Mouse (Mus musculus) lung, postnatal 10 days (tissue): ENCODE results near the gene Ankdd1a.

Experiments
- DNase-seq: peaks from one replicate; pipeline ENCODE4 v3.0.0; 2021

The Ankdd1a gene

DNA sequence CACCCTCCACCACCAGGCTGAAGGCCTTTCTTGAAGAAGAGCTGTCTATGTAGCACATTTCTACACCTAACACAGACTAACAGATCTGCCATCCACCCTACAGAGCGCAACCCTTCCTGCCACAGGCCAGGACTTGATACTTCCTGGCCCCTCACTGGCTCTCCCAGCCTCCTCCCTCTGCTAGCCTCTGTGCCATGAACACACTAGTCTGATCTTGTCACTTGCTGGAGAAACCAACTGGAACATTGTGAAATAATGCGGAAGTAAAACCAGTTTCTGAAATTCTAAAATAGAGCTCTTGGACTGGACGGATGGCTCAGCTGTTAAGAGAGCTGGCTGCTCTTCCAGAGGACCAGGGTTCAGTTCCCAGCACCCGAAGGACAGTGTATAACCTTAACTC is 27.1 kb downstream of the Ankdd1a start:
- DNase-seq = no peak

DNA sequence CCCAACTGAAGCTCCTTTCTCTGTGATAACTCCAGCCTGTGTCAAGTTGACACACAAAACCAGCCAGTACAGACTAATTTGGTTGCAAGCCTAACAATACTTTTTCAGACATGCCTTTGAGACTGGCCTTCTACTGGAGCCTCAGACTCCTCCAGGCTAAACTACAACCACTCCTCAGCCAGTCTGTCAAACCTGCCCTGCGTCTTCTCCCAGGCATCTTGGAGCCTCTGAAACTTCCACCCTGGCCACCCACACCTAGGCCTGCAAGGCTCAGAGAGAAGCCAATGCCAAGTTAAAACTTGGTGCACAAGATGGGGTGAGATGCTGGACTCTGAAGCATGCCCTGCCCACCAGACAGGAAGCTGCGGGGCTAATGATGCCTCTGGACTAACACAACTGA is 27.6 kb downstream of the Ankdd1a start:
- DNase-seq = no peak

DNA sequence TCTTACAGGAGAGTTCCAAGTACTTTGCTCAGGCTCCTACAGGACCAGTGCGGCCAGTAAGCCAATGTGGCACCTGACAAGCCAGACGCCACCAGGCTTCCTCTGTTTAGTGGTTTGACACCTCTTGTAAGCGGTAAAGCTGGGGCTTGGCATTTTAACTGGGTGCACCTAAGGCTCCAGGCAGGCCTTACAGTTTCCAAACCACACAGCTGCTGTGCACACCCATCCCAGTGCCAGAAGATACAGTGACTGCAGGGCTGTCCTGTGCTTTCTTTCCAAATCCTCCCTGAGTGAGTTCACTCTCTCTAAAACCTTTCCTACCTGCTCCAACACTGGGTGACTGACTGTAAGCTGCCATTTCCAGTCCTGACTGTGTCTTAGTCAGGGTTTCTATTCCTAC is 28.5 kb downstream of the Ankdd1a start:
- no peak for DNase-seq

DNA sequence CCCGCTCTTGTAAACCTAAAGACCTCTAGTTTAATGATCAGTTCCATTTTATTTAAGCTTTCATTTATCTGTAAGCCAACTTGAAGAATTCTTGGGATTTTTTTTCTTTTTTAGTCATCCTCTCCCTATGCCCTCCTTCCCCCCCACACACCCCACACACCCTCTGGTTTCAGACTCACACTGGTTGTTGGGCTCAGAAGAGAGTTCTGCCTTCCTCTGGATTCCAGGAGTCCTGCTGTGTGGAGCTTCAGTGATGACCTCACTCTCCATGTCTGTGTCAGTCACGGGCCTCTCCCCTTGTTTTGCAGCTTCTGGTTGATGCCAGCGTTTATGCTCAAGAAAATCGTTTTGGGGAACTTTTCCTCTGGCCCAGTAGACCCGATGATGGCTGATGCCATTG is 39.9 kb downstream of the Ankdd1a start:
- DNase-seq = no peak

DNA sequence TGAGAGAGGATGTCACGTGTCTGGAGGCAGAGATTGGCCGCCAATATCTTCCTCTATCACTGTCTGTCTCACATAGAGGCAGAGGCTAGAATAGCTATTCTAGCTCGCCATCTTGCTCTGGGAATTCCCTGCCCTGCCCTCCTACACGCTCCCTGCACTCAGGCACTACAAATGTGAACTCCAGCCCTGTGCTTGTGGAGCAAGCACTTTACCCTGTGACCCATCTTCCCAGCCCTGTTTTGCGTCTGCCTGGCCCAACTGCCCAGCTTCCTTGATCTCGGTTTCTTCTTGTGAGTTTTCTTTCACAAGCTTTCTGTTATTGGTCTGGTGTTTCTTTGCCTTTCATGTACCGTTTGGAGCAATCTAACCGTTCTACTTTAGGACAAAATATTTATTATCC is 40.8 kb downstream of the Ankdd1a start:
- DNase-seq = no peak

DNA sequence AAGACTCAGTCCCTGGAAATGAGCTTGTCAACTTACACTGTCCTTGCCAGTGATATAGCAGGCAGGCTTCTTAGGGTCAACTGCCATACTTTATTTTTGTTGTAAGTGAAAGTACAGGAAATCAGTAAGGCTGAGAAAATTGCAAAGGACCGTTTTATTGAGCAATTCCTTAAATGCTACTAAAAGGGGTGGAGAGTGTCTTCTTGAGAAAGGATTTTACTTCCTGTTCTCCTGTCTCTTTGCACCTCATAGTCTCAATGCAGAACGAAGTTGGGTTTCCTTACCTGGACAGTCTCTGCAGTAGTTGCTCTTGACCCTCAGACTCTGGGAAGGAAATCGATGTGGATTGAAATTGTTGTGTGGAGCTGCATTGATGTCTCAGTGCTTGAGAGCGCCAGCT is 47.2 kb downstream of the Ankdd1a start:
- DNase-seq = no peak

DNA sequence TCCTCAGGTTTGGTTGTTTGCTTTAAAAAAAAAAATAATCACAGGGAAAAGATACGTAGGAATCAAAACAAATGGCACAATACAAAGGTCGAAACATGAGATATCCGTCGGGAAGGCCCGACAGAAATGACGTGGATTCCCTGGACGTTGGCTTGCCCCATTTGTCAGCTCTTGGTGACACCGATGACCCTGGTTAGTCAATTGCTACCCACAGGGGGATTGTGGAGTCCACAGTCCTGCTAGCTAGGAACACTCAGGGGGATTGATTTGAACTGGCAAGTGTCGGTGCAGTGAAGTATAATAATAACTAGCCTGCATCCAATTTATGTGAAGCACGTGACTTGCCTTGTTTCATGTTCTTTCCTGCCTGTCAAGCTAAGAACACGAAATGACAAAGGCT is 52.3 kb downstream of the Ankdd1a start:
- DNase-seq = no peak

DNA sequence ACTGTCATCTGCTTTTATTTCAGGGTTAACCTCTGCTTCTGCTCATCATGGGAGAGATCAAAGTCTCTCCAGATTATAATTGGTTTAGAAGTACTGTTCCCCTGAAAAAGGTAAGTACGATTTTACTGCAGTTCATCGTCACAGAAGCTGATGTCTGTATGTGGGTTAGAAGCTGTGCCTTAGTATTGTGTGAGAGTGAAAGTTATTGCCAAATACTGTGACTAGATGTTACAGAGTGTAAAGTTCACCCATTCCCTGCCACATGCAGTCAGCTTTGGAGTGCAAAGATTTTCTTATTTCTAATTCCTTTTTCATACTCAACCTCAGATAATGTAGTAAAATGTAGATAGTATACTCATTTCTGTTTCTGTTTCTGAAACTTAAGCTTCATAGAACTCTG is 54.8 kb downstream of the Ankdd1a start:
- DNase-seq = no peak

DNA sequence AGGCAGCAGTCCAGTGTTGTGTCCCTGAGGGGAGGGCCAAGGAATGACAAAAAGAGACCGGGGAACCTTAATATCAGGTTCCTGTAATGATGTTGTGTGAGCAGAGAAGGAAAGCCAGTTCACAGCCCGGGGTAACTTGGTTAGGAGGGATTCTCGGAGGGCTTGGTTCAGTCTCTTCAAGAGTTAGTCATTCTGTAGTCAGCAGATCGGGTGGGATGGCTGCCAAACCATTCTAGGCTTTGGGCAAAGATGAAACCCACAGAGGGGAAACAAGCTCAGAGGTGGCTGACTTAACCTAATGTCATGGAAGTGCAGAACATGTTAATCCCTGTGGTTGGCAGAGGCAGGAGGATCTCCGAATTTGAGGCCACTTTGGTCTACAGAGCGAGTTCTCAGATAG is 55.8 kb downstream of the Ankdd1a start:
- peak; percentile 24 for DNase-seq

DNA sequence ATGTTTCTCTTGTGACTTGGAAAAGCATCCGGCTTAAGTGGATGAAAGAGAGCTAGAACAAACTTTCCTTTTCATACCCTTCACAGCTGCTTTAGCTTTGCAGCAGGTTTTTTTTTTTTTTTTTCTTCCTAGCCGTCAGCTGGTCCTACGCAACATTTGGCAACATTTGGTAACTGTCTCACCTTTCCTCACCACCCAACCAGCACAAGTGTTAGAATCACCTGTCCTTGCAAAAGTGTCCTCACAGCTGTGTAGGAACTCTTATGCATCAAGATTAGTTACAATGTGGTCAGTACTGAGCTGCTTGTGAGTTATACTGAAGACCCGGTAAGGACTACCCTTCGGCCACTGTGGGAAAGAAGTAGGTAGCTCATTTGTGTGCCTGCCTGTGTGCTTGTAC is 57.4 kb downstream of the Ankdd1a start:
- DNase-seq = peak; percentile 29

DNA sequence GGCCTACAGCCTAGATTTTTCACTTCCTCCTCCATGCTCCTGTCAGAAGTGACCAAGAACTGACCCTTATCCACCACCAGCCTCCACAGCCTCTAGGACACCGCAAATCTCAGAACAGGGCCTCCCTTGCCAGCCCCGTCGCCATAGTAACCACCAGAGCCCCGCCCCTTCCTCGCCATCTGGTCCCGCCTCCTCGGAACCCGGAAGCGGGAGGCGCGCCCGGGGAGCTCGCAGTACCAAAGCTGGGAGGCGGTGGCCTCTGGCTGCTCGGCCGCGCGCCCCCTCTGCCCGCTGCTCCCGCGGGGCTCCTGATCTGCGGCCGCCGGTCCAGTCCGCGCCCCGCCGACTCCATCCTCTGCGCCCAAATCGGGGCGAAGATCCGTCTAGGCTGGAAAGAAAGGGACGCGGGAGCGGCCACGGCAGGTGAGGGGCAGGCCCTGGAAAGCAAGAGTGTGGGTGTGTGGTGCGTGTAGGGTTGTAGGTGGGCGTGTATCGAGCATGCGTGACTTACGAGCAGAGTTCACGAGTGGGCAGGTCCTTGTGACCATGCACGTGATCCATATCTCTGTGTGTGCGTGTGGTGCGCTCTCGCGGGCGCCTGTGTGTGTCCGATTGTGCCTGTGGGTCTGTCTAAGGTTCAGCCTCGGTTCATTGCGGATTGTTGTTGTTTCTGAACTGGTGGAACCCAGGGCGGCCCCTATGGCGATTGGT is 59.1 kb downstream of the Ankdd1a start, which contains the start of gene Spg21:
Gene Spg21 (plus strand): TSS at position 216 of the 711 bp plus-strand sequence.
- peak; percentile 98 for DNase-seq

DNA sequence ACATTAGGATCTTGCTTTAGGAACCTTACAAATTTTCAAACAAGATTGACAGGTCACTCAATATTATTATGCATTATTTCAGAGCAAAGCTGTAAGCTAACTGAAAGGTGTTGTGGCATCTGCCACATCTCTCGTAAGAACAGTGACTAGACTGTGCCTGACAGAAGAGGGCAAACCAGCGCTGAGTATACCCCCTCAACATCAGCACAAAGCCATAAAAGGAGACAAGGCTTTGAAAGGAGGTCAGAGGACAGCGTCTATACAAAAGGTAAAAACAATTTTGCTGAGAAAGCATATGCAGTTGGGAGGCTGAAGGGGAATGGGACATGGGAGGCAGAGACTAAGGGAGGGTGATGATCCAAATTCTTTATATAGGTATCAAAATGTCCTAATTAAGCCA is 59.8 kb downstream of the Ankdd1a start:
- no peak for DNase-seq

DNA sequence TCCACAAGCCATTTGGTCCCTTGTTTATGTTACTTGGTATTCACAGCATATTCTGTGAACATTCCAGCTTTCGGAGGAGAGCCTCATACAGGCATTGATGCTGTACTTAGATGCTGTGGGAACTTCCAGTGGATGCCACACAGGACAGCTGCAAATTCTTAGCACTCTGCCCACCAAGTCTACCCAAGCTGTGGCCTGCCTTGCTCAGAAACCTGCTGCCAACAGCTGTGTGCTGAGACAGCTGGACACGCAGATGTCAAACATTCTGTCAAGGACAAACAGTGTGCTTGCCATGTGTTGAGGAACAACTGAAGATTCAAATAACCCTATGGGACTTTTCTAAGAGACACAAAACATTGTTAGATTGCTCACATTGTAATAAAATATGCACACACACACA is 61.0 kb downstream of the Ankdd1a start:
- DNase-seq = no peak

DNA sequence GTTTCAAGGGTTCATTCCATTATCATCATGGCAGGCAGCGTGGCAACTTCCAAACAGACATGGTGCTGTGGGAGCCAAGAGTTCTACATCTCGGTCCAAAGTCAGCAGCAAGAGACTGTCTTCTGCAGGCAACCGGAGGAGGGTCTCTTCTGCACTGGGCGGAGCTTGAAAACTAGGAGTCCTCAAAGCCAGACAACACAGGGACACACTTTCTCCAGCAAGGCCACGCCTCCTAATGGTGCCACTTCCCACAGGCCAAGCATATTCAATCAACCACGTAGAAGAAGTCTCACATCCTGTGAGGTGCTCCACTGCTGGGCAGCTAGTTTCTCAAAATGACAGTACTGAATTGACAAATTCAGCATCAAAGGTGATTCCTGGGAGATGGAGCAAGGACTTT is 72.0 kb downstream of the Ankdd1a start:
- no peak for DNase-seq

DNA sequence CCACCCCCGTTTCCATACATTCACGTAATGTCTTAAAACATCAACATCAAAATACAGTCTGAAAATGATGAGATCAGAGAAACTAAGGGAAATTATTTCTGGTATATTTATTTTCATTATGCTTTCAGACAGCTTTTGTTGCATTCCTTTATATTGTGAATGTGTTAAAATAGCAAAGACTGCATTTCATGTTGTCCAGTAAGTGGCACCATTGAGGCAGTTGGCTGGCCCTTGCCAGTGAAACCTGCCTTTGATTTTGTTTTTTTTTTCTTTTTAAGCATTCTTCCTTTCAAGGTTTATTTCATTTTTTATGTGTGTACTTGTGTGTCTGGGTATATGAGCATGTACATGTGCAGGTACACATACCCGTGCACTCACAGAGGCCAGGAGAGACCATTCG is 75.3 kb downstream of the Ankdd1a start:
- DNase-seq = no peak
